ENCODE assay signal across 9 mouse cellular contexts in the genomic region with DNA sequence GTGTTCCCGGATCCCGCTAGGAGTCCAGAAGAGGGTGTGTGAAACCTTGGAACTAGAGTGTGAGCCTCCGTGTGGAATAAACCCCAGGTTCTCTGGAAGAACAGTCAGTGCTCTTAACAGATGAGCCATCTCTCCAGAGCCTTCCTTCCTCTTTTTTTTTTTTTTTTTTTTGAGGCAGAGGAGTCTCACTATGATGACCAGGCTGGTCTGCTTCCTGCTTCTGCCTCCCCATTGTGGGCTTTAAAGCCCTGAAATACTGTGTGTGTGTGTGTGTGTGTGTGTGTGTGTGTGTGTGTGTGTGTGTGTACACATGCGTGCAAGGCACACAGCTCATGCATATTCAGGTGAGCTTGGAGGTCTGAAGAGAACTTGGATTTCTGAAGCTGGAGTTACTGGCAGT. TPM values are rescaled to one million over a fixed set of nuclear protein-coding genes. Genes with fewer than 3 reads are reported as not detected.
DNase-seq lines count a peak whose midpoint lies in the region; ATAC-seq and TF ChIP-seq lines count a peak whose summit lies in the region.
"Had no signal": no experiment of that assay in that cellular context is flagged by ENCODE, and none has a peak within 500 bp of the region (broad histone marks: within the 10 kb centered on the region; RNA-seq: fewer than 3 reads in every experiment).

No protein-coding gene starts in this region.

- H3K9ac ChIP-seq in heart, postnatal 0 days (replicated peaks; ENCODE audit: low read depth, low read length) = no peak overlapping the region
- H3K9ac ChIP-seq in midbrain, embryonic 12.5 days (replicated peaks) = no peak overlapping the region

- no peak for TF ChIP-seq CTCF in kidney, adult 2 months (conservative IDR thresholded peaks at IDR 0.05; ENCODE audit: insufficient read depth, insufficient read length, low read depth, low read length)
- TF ChIP-seq CTCF in heart, postnatal 0 days (IDR thresholded peaks at IDR 0.05; ENCODE audit: low read depth) = no peak

- DNase-seq in kidney, adult 2 months = peak; percentile 35
- DNase-seq in kidney, adult 18-20 months = no peak
- DNase-seq in brain, adult 2 months (ENCODE audit: low read depth, low spot score) = peak; percentile 43
- DNase-seq in heart, postnatal 0 days (ENCODE audit: low spot score) = no peak
- no peak for DNase-seq in frontal cortex, postnatal 25 days (ENCODE audit: low spot score in 2 of 2)
- DNase-seq in left cerebral cortex, postnatal 25 days (ENCODE audit: low spot score in 2 of 2) = no peak
- no peak for DNase-seq in cerebellum, postnatal 25 days

- intact Hi-C loops in left cerebral cortex, postnatal 25 days (cut with DNase I) = no loop called here

- peak overlapping the region; percentile 45 for H3K27ac ChIP-seq in kidney, adult 2 months (ENCODE audit: insufficient read depth, low read depth, low read length)
- peak overlapping the region; percentile 100 for H3K27ac ChIP-seq in heart, postnatal 0 days (ENCODE audit: low read depth)
- peak overlapping the region; percentile 100 for H3K27ac ChIP-seq in midbrain, embryonic 12.5 days (replicated peaks)

- no peak for TF ChIP-seq EP300 in heart, postnatal 0 days (IDR thresholded peaks at IDR 0.05; ENCODE audit: low read depth)

- no peak for TF ChIP-seq POLR2A in kidney, adult 2 months (IDR thresholded peaks at IDR 0.05; ENCODE audit: low read depth, low read length)

- no peak for ATAC-seq in heart, postnatal 0 days (ENCODE audit: insufficient read depth, low read depth)
- ATAC-seq in midbrain, embryonic 12.5 days (ENCODE audit: low FRiP score, low read depth) = no peak
- ATAC-seq: Patski had no signal

- H3K9me3 ChIP-seq in heart, postnatal 0 days (replicated peaks; ENCODE audit: control insufficient read depth, low read length) = no peaks in the 10 kb centered on the region
- no peaks in the 10 kb centered on the region for H3K9me3 ChIP-seq in midbrain, embryonic 12.5 days

- peaks cover 19% of the 10 kb centered on the region for H3K4me1 ChIP-seq in kidney, adult 2 months (ENCODE audit: control insufficient read depth, insufficient read depth, low read length)
- H3K4me1 ChIP-seq in heart, postnatal 0 days (ENCODE audit: control insufficient read depth, insufficient read depth) = peaks cover 36% of the 10 kb centered on the region
- H3K4me1 ChIP-seq in midbrain, embryonic 12.5 days = peaks cover 35% of the 10 kb centered on the region

- H3K4me3 ChIP-seq in kidney, adult 2 months (ENCODE audit: insufficient read depth, low read depth, low read length) = no peak overlapping the region
- no peak overlapping the region for H3K4me3 ChIP-seq in heart, postnatal 0 days (ENCODE audit: low read depth, low read length)
- no peak overlapping the region for H3K4me3 ChIP-seq in midbrain, embryonic 12.5 days

- no peaks in the 10 kb centered on the region for H3K36me3 ChIP-seq in kidney, adult 2 months (ENCODE audit: control insufficient read depth, insufficient read depth, low read length)
- no peaks in the 10 kb centered on the region for H3K36me3 ChIP-seq in heart, postnatal 0 days (replicated peaks; ENCODE audit: control insufficient read depth, insufficient read depth, low read length)
- H3K36me3 ChIP-seq in midbrain, embryonic 12.5 days = no peaks in the 10 kb centered on the region

- H3K4me2 ChIP-seq in heart, postnatal 0 days (ENCODE audit: low read depth, low read length) = no peak overlapping the region
- H3K4me2 ChIP-seq in midbrain, embryonic 12.5 days (replicated peaks) = no peak overlapping the region

- 58% methylated on average over 4 of the region's 4 CpGs for WGBS in kidney, adult 2 months
- WGBS in heart, postnatal 0 days = 70% methylated on average over 4 of the region's 4 CpGs
- WGBS in midbrain, embryonic 12.5 days = 64% methylated on average over 4 of the region's 4 CpGs

- no peaks in the 10 kb centered on the region for H3K27me3 ChIP-seq in kidney, adult 2 months (replicated peaks; ENCODE audit: control insufficient read depth, insufficient read depth, low read length)
- H3K27me3 ChIP-seq in heart, postnatal 0 days (ENCODE audit: control insufficient read depth, insufficient read depth, low read length) = no peaks in the 10 kb centered on the region
- 0 out of 2 replicates have a peak, but pooled peaks cover 5% of the 10 kb centered on the region for H3K27me3 ChIP-seq in midbrain, embryonic 12.5 days
- H3K27me3 ChIP-seq: Patski had no signal

RNA-seq across cellular contexts. Expression of gene Ptms, which starts 1.6 kb away (rescaled TPM):
- 1,732 and 2,839 TPM in 2 replicates for polyA plus RNA-seq in kidney, adult 2 months (2012; rRNA removed)
- 323 and 565 TPM in 2 replicates for total RNA-seq in heart, postnatal 0 days (2014; rRNA removed; ENCODE audit: low replicate concordance)
- 221 and 246 TPM in 2 replicates for polyA plus RNA-seq in heart, postnatal 0 days (2015; fragmentation: Nextera tagmentation; extraction: Ambion mirVana)
- 525 and 672 TPM in 2 replicates for polyA plus RNA-seq in midbrain, embryonic 12.5 days (2016; fragmentation: Nextera tagmentation; extraction: Ambion mirVana)
- 1,000 to 10,000 TPM in 1 of 2 experiments, 100 to 1,000 TPM in 1; 954 to 1,041 TPM for total RNA-seq in left cerebral cortex, postnatal 25 days (2021)

RNA-seq across cellular contexts. Expression of gene Mlf2, which starts 9.6 kb away (rescaled TPM):
- 402 and 403 TPM in 2 replicates for polyA plus RNA-seq in kidney, adult 2 months (2012; rRNA removed)
- total RNA-seq in heart, postnatal 0 days (2014; rRNA removed; ENCODE audit: low replicate concordance) = 333 and 532 TPM in 2 replicates
- 296 and 298 TPM in 2 replicates for polyA plus RNA-seq in heart, postnatal 0 days (2015; fragmentation: Nextera tagmentation; extraction: Ambion mirVana)
- 452 and 459 TPM in 2 replicates for polyA plus RNA-seq in midbrain, embryonic 12.5 days (2016; fragmentation: Nextera tagmentation; extraction: Ambion mirVana)
- total RNA-seq in left cerebral cortex, postnatal 25 days (2021) = 100 to 1,000 TPM; 648 to 675 TPM

RNA-seq across cellular contexts. Expression of gene Lag3, which starts 10.0 kb away (rescaled TPM):
- polyA plus RNA-seq in kidney, adult 2 months (2012; rRNA removed) = 0.80 and 1.5 TPM in 2 replicates
- 0.11 and 0.27 TPM in 2 replicates for total RNA-seq in heart, postnatal 0 days (2014; rRNA removed; ENCODE audit: low replicate concordance)
- 0.82 and 0.85 TPM in 2 replicates for polyA plus RNA-seq in heart, postnatal 0 days (2015; fragmentation: Nextera tagmentation; extraction: Ambion mirVana)
- 1.9 and 3.1 TPM in 2 replicates for polyA plus RNA-seq in midbrain, embryonic 12.5 days (2016; fragmentation: Nextera tagmentation; extraction: Ambion mirVana)
- total RNA-seq in left cerebral cortex, postnatal 25 days (2021) = 1 to 10 TPM; 2.9 to 3.6 TPM

RNA-seq across cellular contexts. Expression of gene Cd4, which starts 33.5 kb away (rescaled TPM):
- polyA plus RNA-seq in kidney, adult 2 months (2012; rRNA removed) = 0.57 and 4.3 TPM in 2 replicates
- 4.5 TPM in 1 of 2 replicates, not detected in the other for total RNA-seq in heart, postnatal 0 days (2014; rRNA removed; ENCODE audit: low replicate concordance)
- polyA plus RNA-seq in heart, postnatal 0 days (2015; fragmentation: Nextera tagmentation; extraction: Ambion mirVana) = 0.04 and 0.10 TPM in 2 replicates
- 0.20 TPM in 1 of 2 replicates, not detected in the other for polyA plus RNA-seq in midbrain, embryonic 12.5 days (2016; fragmentation: Nextera tagmentation; extraction: Ambion mirVana)
- total RNA-seq in left cerebral cortex, postnatal 25 days (2021) = 1 to 10 TPM; 2.8 to 8.7 TPM
- polyA plus RNA-seq: Patski had no signal

RNA-seq across cellular contexts. Expression of gene Cops7a, which starts 43.8 kb away (rescaled TPM):
- 268 and 276 TPM in 2 replicates for polyA plus RNA-seq in kidney, adult 2 months (2012; rRNA removed)
- total RNA-seq in heart, postnatal 0 days (2014; rRNA removed; ENCODE audit: low replicate concordance) = 203 and 241 TPM in 2 replicates
- polyA plus RNA-seq in heart, postnatal 0 days (2015; fragmentation: Nextera tagmentation; extraction: Ambion mirVana) = 130 and 134 TPM in 2 replicates
- 100 and 105 TPM in 2 replicates for polyA plus RNA-seq in midbrain, embryonic 12.5 days (2016; fragmentation: Nextera tagmentation; extraction: Ambion mirVana)
- total RNA-seq in left cerebral cortex, postnatal 25 days (2021) = 100 to 1,000 TPM; 149 to 163 TPM

Comparison
In these comparisons a context has a peak if more than half of its experiments do, and no peak if none do; other contexts are left out.
1. DNase-seq: peak in kidney, adult 2 months (single experiment) and brain, adult 2 months (single experiment); none in kidney, adult 18-20 months (single experiment), heart, postnatal 0 days (single experiment), frontal cortex, postnatal 25 days (0 of 2), left cerebral cortex, postnatal 25 days (0 of 2) and cerebellum, postnatal 25 days (0 of 2).
2. H3K27ac ChIP-seq: peak in every context shown above with its lines; median percentile 100 in heart, postnatal 0 days; 100 in midbrain, embryonic 12.5 days; 45 in kidney, adult 2 months.